Mouse (Mus musculus) small intestine, adult 2 months (tissue): ENCODE results near the gene Slc37a1. TPM values are rescaled to one million over a fixed set of nuclear protein-coding genes. Genes with fewer than 3 reads are reported as not detected.

Experiments used
- H3K27ac ChIP-seq: fragments of 200-500 bp; 2 replicates; pipeline ENCODE4 v1.5.1; 2012; ENCODE audit warnings: low read depth, low read length, control low read depth, inconsistent platforms; ENCODE audit not compliant: insufficient read depth
- H3K27me3 ChIP-seq: fragments of 200-500 bp; 2 replicates; pipeline ENCODE4 v1.6.1; 2012; ENCODE audit warnings: mild to moderate bottlenecking, moderate library complexity, low read length, inconsistent platforms; ENCODE audit not compliant: control insufficient read depth, insufficient read depth
- H3K36me3 ChIP-seq: fragments of 200-500 bp; 2 replicates; pipeline ENCODE4 v1.6.1; 2012; ENCODE audit warnings: mild to moderate bottlenecking, low read length, control low read depth, inconsistent platforms; ENCODE audit not compliant: control insufficient read depth, insufficient read depth
- H3K4me1 ChIP-seq: fragments of 200-500 bp; 2 replicates; pipeline ENCODE4 v1.6.1; 2012; ENCODE audit warnings: low read length, inconsistent platforms, mixed read lengths; ENCODE audit not compliant: control insufficient read depth, insufficient read depth, insufficient read length
- H3K4me3 ChIP-seq: fragments of 200-500 bp; 2 replicates; pipeline ENCODE4 v1.5.1; 2012; ENCODE audit warnings: low read depth, mild to moderate bottlenecking, control low read depth, inconsistent platforms, low read length, moderate library complexity
- CTCF ChIP-seq: fragments of 200-500 bp; IDR thresholded peaks from 2 replicates; pipeline ENCODE4 v1.5.1; 2012; ENCODE audit warnings: low read depth, mild to moderate bottlenecking, control low read depth, inconsistent platforms, low read length, moderate library complexity, mixed read lengths; ENCODE audit not compliant: insufficient replicate concordance, insufficient read length; ENCODE audit errors: extremely low read depth
- POLR2A ChIP-seq: fragments of 200-500 bp; IDR thresholded peaks from 2 replicates; pipeline ENCODE4 v1.6.1; 2012; ENCODE audit warnings: low read depth, mild to moderate bottlenecking, control low read depth, inconsistent platforms, low read length, moderate library complexity
- WGBS: fragments of 180-500 bp; shearing (Covaris S2); methylation state at CpG from one replicate; pipeline ENCODE4 v1.1.7; 2018; 5-methylcytosine and 5-hydroxymethylcytosine counted together
- polyA plus RNA-seq: library from polyadenylated mRNA; depleted of rRNA; stranded (reverse); fragments of >200 nt; gene quantifications from 2 replicates; pipeline ENCODE4 v1.2.3, GENCODE M21; 2012

Slc37a1 gene
- polyA plus RNA-seq, 1 experiment: 145 TPM

DNA sequence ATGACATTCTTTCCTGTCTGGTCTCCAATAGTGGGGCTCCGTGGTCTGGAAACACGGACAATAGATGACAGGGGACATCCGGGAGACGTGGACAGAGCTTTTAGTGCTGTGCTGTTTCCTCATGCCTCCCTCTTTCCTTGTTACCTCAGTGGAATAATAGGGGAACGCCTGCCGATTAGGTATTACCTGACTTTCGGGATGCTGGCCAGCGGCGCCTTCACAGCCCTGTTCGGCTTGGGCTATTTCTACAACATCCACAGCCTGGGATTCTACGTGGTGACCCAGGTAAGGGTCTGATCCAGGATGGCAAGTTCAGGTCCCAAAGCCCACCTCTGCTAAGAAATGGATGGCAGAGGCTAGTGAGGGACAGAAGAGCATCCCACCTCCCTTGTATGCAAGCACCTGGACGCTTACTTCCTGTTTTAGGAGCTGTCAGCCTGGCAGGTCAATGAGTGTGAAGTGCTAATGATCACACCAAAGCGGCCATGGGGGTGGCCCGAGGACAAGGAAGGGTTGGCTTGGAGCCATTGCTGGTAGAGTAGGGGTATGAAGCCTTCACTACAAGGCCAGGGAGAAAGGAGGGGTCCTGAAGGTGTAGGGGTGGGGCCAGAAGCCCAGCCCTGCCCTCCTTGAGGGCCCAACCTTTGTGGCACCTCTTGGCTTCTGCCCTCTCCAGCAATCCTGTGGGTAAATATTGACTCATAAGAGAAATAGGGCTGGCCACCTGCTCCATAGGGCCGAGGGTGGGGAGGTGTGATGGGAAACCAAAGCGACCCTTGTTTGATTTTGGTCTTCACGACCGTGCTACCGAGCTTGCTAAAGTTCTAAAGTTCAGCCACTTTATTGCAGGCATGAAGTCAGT, 32.5 kb downstream of the Slc37a1 start:
- TF ChIP-seq CTCF (no peak), POLR2A (no peak; the same call in 1 of the 2 replicates)
- WGBS: 28% methylated on average over 19 of the region's 19 CpGs
- peaks cover 53% of the 10 kb centered on the region for H3K4me1 ChIP-seq
- H3K36me3 ChIP-seq: peaks cover 44% of the 10 kb centered on the region
- peak overlapping the region; percentile 5; the same call in 1 of the 2 replicates for H3K4me3 ChIP-seq
- H3K27me3 ChIP-seq: no peaks in the 10 kb centered on the region
- H3K27ac ChIP-seq: peak overlapping the region; percentile 99

DNA sequence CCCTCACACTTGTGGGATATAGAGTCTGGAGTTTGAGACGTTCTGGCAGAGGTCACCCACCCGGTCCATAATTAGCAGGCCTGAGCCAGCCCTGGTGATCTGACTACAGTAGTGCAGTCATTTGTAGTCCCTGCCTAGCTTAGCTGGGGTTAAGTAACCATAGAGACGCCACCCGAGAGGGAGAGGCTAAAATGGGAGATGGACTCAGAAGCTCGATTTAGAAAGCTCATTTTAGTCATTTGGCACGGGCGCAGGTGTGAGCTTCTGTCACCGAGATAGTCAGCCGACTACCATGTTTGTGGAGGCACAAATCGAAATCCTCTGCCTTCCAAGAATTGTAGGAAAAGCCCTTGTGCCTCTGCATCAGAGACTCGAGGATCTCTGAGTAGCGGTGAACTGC, 34.8 kb downstream of the Slc37a1 start:
- Histone ChIP-seq H3K36me3 (peaks cover 37% of the 10 kb centered on the region), H3K4me3 (no peak overlapping the region), H3K27me3 (no peaks in the 10 kb centered on the region), H3K4me1 (peaks cover 63% of the 10 kb centered on the region), H3K27ac (peak overlapping the region; percentile 100)
- 54% methylated on average over 12 of the region's 12 CpGs for WGBS
- TF ChIP-seq CTCF (no peak), POLR2A (no peak)

DNA sequence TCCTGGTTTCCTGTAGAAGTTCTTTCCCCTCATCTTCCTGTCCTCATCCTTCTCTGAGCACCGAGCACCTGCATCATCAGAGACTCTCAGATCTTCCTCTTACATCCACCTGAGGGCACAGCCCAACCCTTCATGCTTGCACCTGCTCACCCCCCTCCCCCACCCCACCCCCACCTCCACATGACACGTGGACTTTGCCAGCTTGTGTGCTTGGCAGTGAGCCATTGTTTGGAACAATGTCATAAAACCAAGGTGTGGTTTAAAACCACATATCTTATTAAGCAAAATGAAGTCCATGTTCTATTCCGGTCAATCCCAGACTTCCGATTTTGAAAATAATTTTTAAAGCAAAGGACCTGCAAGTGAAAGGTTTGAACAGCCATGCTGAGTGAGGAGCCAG, 35.9 kb downstream of the Slc37a1 start:
- no peak overlapping the region for H3K4me3 ChIP-seq
- H3K4me1 ChIP-seq: peaks cover 52% of the 10 kb centered on the region
- 27% methylated on average over 4 of the region's 4 CpGs for WGBS
- no peaks in the 10 kb centered on the region for H3K27me3 ChIP-seq
- peaks cover 43% of the 10 kb centered on the region for H3K36me3 ChIP-seq
- TF ChIP-seq CTCF (no peak), POLR2A (no peak)
- peak overlapping the region; percentile 100 for H3K27ac ChIP-seq

DNA sequence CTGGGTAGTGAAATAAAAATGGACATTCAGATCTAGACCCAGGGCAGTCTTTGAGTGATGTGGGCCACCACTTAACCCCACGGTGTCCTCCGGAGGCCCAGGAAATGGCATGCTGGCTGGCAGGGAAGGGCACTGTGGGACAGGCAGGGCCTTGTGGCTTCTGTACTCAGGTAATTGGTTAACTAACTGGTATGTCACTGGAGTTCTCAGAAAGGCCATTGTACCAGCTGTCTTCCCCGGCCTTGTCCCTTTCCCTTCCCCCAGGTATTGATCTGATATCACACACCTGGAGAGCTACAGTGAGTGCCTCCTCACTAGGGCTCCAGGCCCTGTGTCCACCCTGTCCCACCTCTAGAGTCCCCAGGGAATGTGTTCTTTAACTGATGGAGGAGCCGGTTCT, 36.8 kb downstream of the Slc37a1 start:
- Histone ChIP-seq H3K36me3 (peaks cover 44% of the 10 kb centered on the region), H3K27ac (peak overlapping the region; percentile 100), H3K27me3 (no peaks in the 10 kb centered on the region), H3K4me1 (peaks cover 47% of the 10 kb centered on the region), H3K4me3 (peak overlapping the region; percentile 39)
- WGBS: 28% methylated on average over 4 of the region's 4 CpGs
- no peak for TF ChIP-seq CTCF
- no peak; the same call in 1 of the 2 replicates for TF ChIP-seq POLR2A

DNA sequence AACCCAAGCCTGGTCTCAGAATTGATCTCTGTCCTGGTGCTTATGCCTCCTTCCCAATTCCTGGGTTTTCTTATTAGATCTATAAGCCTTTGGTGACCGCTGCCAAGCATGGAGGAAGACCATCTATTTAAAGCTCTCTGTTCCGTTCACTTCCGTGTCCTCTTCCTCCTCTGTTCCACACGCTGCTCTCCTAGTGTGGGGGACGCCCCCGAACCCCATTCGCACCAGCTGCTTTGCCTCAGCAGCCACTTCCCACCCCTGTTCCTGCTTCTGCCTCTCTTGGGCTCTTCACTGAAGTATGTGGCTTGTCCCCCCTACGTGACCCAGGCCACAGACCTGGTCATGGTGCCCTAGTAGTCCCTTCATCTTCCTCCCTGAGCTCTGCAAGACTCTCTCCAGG, 37.6 kb downstream of the Slc37a1 start:
- Histone ChIP-seq H3K4me1 (peaks cover 44% of the 10 kb centered on the region), H3K27ac (peak overlapping the region; percentile 100), H3K4me3 (peak overlapping the region; percentile 20), H3K27me3 (no peaks in the 10 kb centered on the region), H3K36me3 (peaks cover 48% of the 10 kb centered on the region)
- TF ChIP-seq POLR2A (no peak), CTCF (no peak)
- 75% methylated on average over 8 of the region's 8 CpGs for WGBS

DNA sequence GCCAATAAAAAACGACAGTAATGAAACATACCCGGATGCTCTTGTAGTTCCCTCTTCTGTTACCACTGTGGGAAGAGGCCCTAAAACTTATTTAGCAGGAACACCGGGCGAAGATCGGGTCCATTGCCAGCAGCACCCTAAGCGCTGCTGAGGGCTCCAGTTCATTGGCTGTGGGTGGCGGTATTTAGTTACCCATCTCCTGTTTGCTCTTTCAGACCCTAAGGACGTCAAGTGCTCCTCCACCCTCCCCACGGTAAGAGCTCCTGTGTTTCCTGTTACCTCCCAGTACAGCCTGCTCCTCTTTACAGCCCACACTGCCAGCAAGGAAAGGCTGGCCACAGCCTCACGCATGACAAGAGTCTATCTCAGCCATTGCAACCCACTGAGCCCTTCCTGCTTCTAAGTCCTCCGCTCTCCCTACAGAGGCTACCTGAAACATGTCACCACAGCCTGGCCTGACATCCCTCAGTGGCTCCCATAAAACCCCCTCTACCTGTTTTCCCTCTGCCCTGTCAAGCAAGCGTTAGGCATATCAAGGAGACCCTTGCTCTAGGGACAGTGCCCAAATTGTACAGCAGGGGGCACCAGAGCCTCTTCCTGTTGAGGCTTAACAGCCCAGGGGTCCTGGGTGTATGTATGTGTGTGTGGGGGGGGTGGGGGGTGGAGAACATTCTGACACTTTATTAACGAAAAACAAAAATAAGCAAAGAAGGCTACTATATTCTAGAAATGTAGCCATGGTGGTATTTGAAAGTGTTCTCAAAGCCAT, 39.0 kb downstream of the Slc37a1 start:
- TF ChIP-seq CTCF (peak; percentile 75; the same call in 1 of the 2 replicates), POLR2A (peak; percentile 49; the same call in 1 of the 2 replicates)
- Histone ChIP-seq H3K27ac (peak overlapping the region; percentile 100), H3K36me3 (peaks cover 55% of the 10 kb centered on the region), H3K4me3 (peak overlapping the region; percentile 13), H3K4me1 (peaks cover 37% of the 10 kb centered on the region), H3K27me3 (no peaks in the 10 kb centered on the region)
- 29% methylated on average over 13 of the region's 13 CpGs for WGBS
